Mouse (Mus musculus) CH12.LX (cell line): ENCODE measurements around the gene Gm7102. TPM values are rescaled to one million over a fixed set of nuclear protein-coding genes. Genes with fewer than 3 reads are reported as not detected.

ENCODE experiments used
- DNase-seq: peaks from one replicate; pipeline ENCODE4 v3.0.0-alpha.2; 2013; ENCODE audit errors: extremely low read depth
- H3K27ac ChIP-seq: 2 replicates; pipeline ENCODE4 v1.5.1; 2012; ENCODE audit warnings: low read depth, mild to moderate bottlenecking, control low read depth, moderate library complexity; ENCODE audit not compliant: insufficient read depth
- H3K27me3 ChIP-seq: replicated peaks from 2 replicates; pipeline ENCODE3; 2012; ENCODE audit warnings: inconsistent platforms
- H3K36me3 ChIP-seq, 2 experiments: replicated peaks in 1 of 2; 2 replicates each; pipeline versions ENCODE3 to v1.6.1; 2012; ENCODE audit warnings: inconsistent platforms in 1 of 2, low read length in 1 of 2, mild to moderate bottlenecking in 1 of 2, mixed read lengths in 1 of 2, moderate library complexity in 1 of 2; ENCODE audit not compliant: control insufficient read depth in 1 of 2, insufficient read depth in 1 of 2
- H3K4me1 ChIP-seq, 2 experiments: 2 replicates each; pipeline ENCODE4 v1.6.1; 2012; ENCODE audit warnings: inconsistent platforms in 1 of 2, moderate library complexity in 1 of 2; ENCODE audit not compliant: insufficient read depth in 2 of 2, control insufficient read depth in 1 of 2
- H3K4me2 ChIP-seq: 2 replicates; pipeline ENCODE4 v1.6.1; 2012; ENCODE audit warnings: low read depth, mild to moderate bottlenecking, control low read depth; ENCODE audit not compliant: poor library complexity, insufficient read depth, severe bottlenecking
- H3K4me3 ChIP-seq, 3 experiments: fragments of 150-350 bp in 1 of 3; sonication (generic) in 1 of 3; replicated peaks in 1 of 3; 2 replicates each; pipeline versions ENCODE3 to v1.5.1; 2011 to 2012; ENCODE audit warnings: low read depth in 2 of 3, low read length in 2 of 3, mild to moderate bottlenecking in 2 of 3, moderate library complexity in 2 of 3, control low read depth in 1 of 3, improper control_type of control experiment in 1 of 3, inconsistent platforms in 1 of 3, mixed read lengths in 1 of 3; ENCODE audit not compliant: poor library complexity in 1 of 3
- H3K79me2 ChIP-seq: replicated peaks from 2 replicates; pipeline ENCODE4 v1.6.1; 2012; ENCODE audit warnings: mild to moderate bottlenecking, moderate library complexity; ENCODE audit not compliant: control insufficient read depth, poor library complexity, insufficient read depth, severe bottlenecking; ENCODE audit errors: extremely low read depth
- H3K9ac ChIP-seq: 2 replicates; pipeline ENCODE4 v1.6.1; 2012; ENCODE audit warnings: low read depth, mild to moderate bottlenecking, control low read depth, moderate library complexity; ENCODE audit not compliant: insufficient read depth
- H3K9me3 ChIP-seq: replicated peaks from 2 replicates; pipeline ENCODE3; 2012; ENCODE audit warnings: low read length, inconsistent platforms, mixed read lengths
- BHLHE40 ChIP-seq: IDR thresholded peaks from 2 replicates; pipeline ENCODE4 v1.6.1; 2011; ENCODE audit warnings: mild to moderate bottlenecking, low read depth, low read length, improper control_type of control experiment
- CHD1 ChIP-seq: IDR thresholded peaks from 2 replicates; pipeline ENCODE4 v1.6.1; 2012; ENCODE audit warnings: low read depth, low read length, improper control_type of control experiment, inconsistent platforms
- CHD2 ChIP-seq: IDR thresholded peaks from 2 replicates; pipeline ENCODE4 v1.6.1; 2011; ENCODE audit warnings: low read length, improper control_type of control experiment
- E2F4 ChIP-seq: IDR thresholded peaks from 2 replicates; pipeline ENCODE4 v1.6.1; 2011; ENCODE audit warnings: low read depth, low read length, improper control_type of control experiment; ENCODE audit not compliant: insufficient replicate concordance
- ETS1 ChIP-seq: conservative IDR thresholded peaks from 2 replicates; pipeline ENCODE4 v1.6.1; 2012; ENCODE audit warnings: low read depth, mild to moderate bottlenecking, inconsistent platforms, low read length, improper control_type of control experiment, moderate library complexity
- HCFC1 ChIP-seq: IDR thresholded peaks from 2 replicates; pipeline ENCODE4 v1.6.1; 2012; ENCODE audit warnings: low read depth, mild to moderate bottlenecking, inconsistent platforms, low read length, improper control_type of control experiment
- IRF4 ChIP-seq: IDR thresholded peaks from 2 replicates; pipeline ENCODE4 v1.6.1; 2014; ENCODE audit warnings: low read depth, mild to moderate bottlenecking, inconsistent platforms, low read length, improper control_type of control experiment
- JUN ChIP-seq: IDR thresholded peaks from 2 replicates; pipeline ENCODE4 v1.6.1; 2011; ENCODE audit warnings: low read depth, mild to moderate bottlenecking, low read length, improper control_type of control experiment, moderate library complexity; ENCODE audit not compliant: insufficient read depth
- JUND ChIP-seq: conservative IDR thresholded peaks from 2 replicates; pipeline ENCODE4 v1.6.1; 2011; ENCODE audit warnings: low read depth, low read length, improper control_type of control experiment
- MAFK ChIP-seq: IDR thresholded peaks from 2 replicates; pipeline ENCODE4 v1.6.1; 2011; ENCODE audit warnings: low read length, improper control_type of control experiment; ENCODE audit not compliant: insufficient replicate concordance
- MAZ ChIP-seq: IDR thresholded peaks from 2 replicates; pipeline ENCODE4 v1.6.1; 2012; ENCODE audit warnings: low read depth, mild to moderate bottlenecking, inconsistent platforms, low read length, improper control_type of control experiment, moderate library complexity
- NELFE ChIP-seq: IDR thresholded peaks from 2 replicates; pipeline ENCODE4 v1.6.1; 2011; ENCODE audit warnings: low read depth, low read length, improper control_type of control experiment
- NRF1 ChIP-seq: IDR thresholded peaks from 2 replicates; pipeline ENCODE4 v1.6.1; 2014; ENCODE audit warnings: low read depth, mild to moderate bottlenecking, inconsistent platforms, low read length, improper control_type of control experiment, moderate library complexity
- PAX5 ChIP-seq: IDR thresholded peaks from 2 replicates; pipeline ENCODE4 v1.6.1; 2012; ENCODE audit warnings: low read length, inconsistent platforms, mixed read lengths
- POLR2AphosphoS2 ChIP-seq: IDR thresholded peaks from 2 replicates; pipeline ENCODE4 v1.6.1; 2011; ENCODE audit warnings: low read depth, low read length, improper control_type of control experiment
- RCOR1 ChIP-seq: conservative IDR thresholded peaks from 2 replicates; pipeline ENCODE4 v1.6.1; 2012; ENCODE audit warnings: low read depth, mild to moderate bottlenecking, inconsistent platforms, low read length, improper control_type of control experiment
- SMC3 ChIP-seq: IDR thresholded peaks from 2 replicates; pipeline ENCODE4 v1.6.1; 2011; ENCODE audit warnings: low read depth, low read length, improper control_type of control experiment
- TCF12 ChIP-seq: IDR thresholded peaks from 2 replicates; pipeline ENCODE4 v1.6.1; 2014; ENCODE audit warnings: low read depth, mild to moderate bottlenecking, inconsistent platforms, low read length, improper control_type of control experiment
- UBTF ChIP-seq: IDR thresholded peaks from 2 replicates; pipeline ENCODE4 v1.6.1; 2012; ENCODE audit warnings: low read depth, mild to moderate bottlenecking, inconsistent platforms, low read length, improper control_type of control experiment, moderate library complexity
- USF2 ChIP-seq: conservative IDR thresholded peaks from 2 replicates; pipeline ENCODE4 v1.6.1; 2011; ENCODE audit warnings: low read depth, low read length, improper control_type of control experiment
- ZC3H11A ChIP-seq: IDR thresholded peaks from 2 replicates; pipeline ENCODE4 v1.6.1; 2012; ENCODE audit warnings: low read depth, mild to moderate bottlenecking, inconsistent platforms, low read length, improper control_type of control experiment
- ZMIZ1 ChIP-seq: IDR thresholded peaks from 2 replicates; pipeline ENCODE4 v1.6.1; 2012; ENCODE audit warnings: low read depth, mild to moderate bottlenecking, inconsistent platforms, low read length, improper control_type of control experiment
- ZNF384 ChIP-seq: IDR thresholded peaks from 2 replicates; pipeline ENCODE4 v1.6.1; 2012; ENCODE audit warnings: low read depth, low read length, improper control_type of control experiment, inconsistent platforms
- dilution Hi-C: fragments of 300-500 bp; cut with MboI; formaldehyde crosslinking; loops from 2 replicates; pipeline ENCODE4 v1.14.3; 2020; ENCODE audit warnings: low sequenced_read_pairs; ENCODE audit not compliant: extremely low pct_unique_long_range_greater_than_20kb, extremely low pct_ligation_motif_present
- in situ Hi-C: fragments of 300-500 bp; cut with MboI; formaldehyde crosslinking; loops from 3 replicates; pipeline ENCODE4 v1.14.3; 2019; ENCODE audit warnings: low sequenced_read_pairs, low pct_ligation_motif_present, low pct_unique_long_range_greater_than_20kb, mixed read lengths
- polyA plus RNA-seq: library from polyadenylated mRNA; unstranded; fragments of >175 nt; gene quantifications from 2 replicates; pipeline ENCODE4 v1.2.1, GENCODE M21; 2012; ENCODE audit warnings: low read depth; ENCODE audit not compliant: insufficient read length
- total RNA-seq, 2 experiments: library from RNA; depleted of rRNA; stranded (reverse); fragments of 300-350 nt in 1 of 2; fragments of >200 nt in 1 of 2; gene quantifications; 2 replicates each; pipeline ENCODE4 v1.2.3; 2012 to 2014

The Gm7102 gene
- total and polyA plus RNA-seq, 3 experiments: 0.08 to 2.1 (median 0.28) TPM

- TF ChIP-seq POLR2AphosphoS2 (peak; percentile 86; the same call in 1 of the 2 replicates), CHD2 (peak; percentile 74), NELFE (peak; percentile 78), UBTF (no peak)
These were observed 35.5 kb downstream of the Gm7102 start, which contains the start of gene Zfp950 (continued) for GRCm38 (mm10) chr19:61140342-61141206.

DNA sequence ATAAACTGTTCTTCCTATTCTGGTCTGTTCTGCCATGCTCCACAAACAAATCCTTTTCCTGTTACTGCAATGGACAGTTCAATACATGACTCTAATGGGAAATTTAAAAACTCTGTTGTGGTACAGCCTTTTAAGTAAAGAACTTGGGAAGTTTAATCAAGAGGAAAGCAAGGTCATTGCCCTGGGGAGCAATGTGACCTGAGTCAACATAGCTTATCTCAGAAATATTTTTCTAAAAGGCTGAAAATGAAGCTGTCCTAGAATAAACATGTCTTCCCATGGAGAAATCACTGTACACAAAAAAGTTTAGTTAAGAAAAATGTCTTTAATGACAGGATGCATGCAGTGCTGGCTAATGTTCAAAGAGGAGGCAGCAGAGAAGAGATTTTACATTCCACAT, 37.5 kb downstream of the Gm7102 start:
- TF ChIP-seq JUND: no peak
- TF ChIP-seq CHD1: no peak
- TF ChIP-seq ZMIZ1: no peak
- no peak for TF ChIP-seq RCOR1
- no peak for TF ChIP-seq ETS1
- TF ChIP-seq, all 38 proteins: peak for 0
- H3K4me2 ChIP-seq: no peak overlapping the region
- no peak overlapping the region for H3K9ac ChIP-seq
- no peak for DNase-seq
- peaks cover 8% of the 10 kb centered on the region for H3K79me2 ChIP-seq
- in situ Hi-C loops (no loop called here), dilution Hi-C loops (no loop called here)
- no peak overlapping the region for H3K4me3 ChIP-seq
- no peaks in the 10 kb centered on the region for H3K27me3 ChIP-seq
- H3K36me3 ChIP-seq: peaks cover 2 to 17% of the 10 kb centered on the region in 2 experiments
- H3K9me3 ChIP-seq: no peaks in the 10 kb centered on the region
- H3K27ac ChIP-seq: no peak overlapping the region
- H3K4me1 ChIP-seq: peaks cover 7 to 23% of the 10 kb centered on the region in 2 experiments

DNA sequence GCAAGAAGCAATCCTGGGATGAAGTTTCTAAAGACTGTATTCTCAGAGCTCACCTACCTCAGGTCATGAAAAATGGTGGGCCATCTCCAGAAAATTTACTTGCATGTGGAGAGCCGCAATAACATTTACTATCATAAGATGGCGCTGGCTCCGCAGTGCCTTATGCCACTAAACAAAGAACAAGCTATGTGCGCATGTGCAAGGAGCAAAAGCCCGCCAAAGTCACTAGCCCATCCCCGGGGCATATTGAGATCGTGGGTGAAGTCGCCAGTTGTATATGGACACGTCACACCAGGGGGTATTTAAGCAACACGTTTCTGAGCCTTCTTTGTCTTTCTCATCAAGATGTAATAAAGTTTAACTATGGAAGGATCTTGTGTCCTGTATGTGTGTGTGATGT, 45.0 kb downstream of the Gm7102 start:
- H3K9me3 ChIP-seq: no peaks in the 10 kb centered on the region
- no peak for DNase-seq
- no peak overlapping the region for H3K9ac ChIP-seq
- no peak for TF ChIP-seq USF2
- TF ChIP-seq MAFK: no peak
- TF ChIP-seq BHLHE40: no peak
- no peak for TF ChIP-seq ZC3H11A
- TF ChIP-seq IRF4: no peak
- TF ChIP-seq ETS1: no peak
- no peak for TF ChIP-seq JUN
- no peak for TF ChIP-seq ZNF384
- no peak for TF ChIP-seq NELFE
- no peak for TF ChIP-seq E2F4
- no peak for TF ChIP-seq POLR2AphosphoS2
- TF ChIP-seq PAX5: no peak
- no peak for TF ChIP-seq JUND
- no peak for TF ChIP-seq MAZ
- no peak for TF ChIP-seq HCFC1
- no peak for TF ChIP-seq SMC3
- TF ChIP-seq NRF1: no peak
- TF ChIP-seq TCF12: no peak
- dilution Hi-C loops: no loop called here
- in situ Hi-C loops: no loop called here
- H3K36me3 ChIP-seq: peaks cover 2 to 27% of the 10 kb centered on the region in 2 experiments
- no peak overlapping the region for H3K27ac ChIP-seq
- no peaks in the 10 kb centered on the region for H3K4me1 ChIP-seq
- no peak overlapping the region for H3K4me2 ChIP-seq
- H3K27me3 ChIP-seq: no peaks in the 10 kb centered on the region
- H3K79me2 ChIP-seq: peaks cover 6% of the 10 kb centered on the region
- H3K4me3 ChIP-seq: no peak overlapping the region
